Mouse (Mus musculus) retina, postnatal 1 day (tissue): ENCODE results near the gene B3gnt2.
A peak's percentile ranks its signal among the peaks of the same experiment; 100 is the strongest.
"Not testable (repeated sequence)": the region's sequence is repeated elsewhere in the genome, so short reads cannot be mapped to it uniquely, and the experiment has no call there.

ENCODE experiments used
- DNase-seq: peaks from one replicate; pipeline ENCODE4 v3.0.0-alpha.2; 2012

The B3gnt2 gene

GRCm38 (mm10) chr11:22763055-22763454, 97.7 kb downstream of the B3gnt2 start:
- no peak for DNase-seq

DNA sequence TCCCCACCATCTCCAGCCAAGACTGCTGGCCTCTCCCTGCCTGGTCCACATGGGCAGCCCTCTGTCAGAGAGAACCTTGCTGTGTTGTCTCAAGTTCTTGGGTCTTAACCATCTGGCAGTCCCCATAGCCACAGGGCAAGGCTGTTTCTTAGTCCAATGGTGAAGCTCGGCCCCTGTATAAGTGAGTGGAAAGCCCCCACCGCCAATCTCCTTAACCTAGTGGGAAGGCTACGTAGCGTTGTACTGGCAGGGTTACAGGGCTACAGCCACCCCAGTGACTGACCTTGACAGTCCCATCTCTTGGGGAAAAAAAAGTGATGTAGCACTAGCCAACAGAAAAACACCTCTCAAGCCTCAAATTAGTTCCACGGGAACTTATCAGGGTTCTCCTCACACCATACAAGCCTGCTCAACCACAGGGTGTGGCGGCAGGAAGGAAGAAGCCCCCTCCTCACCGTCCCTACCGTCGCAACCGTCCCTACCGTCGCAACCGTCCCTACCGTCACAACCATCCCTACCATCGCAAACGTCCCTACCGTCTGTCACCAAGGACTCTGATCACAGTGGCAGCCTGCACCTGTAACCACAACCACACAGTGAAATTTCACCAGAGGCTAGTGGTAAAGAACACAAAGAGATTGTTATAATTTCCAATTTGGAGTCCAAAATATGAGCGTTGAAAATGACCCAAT, 98.4 kb downstream of the B3gnt2 start:
- DNase-seq, result no peak

DNA sequence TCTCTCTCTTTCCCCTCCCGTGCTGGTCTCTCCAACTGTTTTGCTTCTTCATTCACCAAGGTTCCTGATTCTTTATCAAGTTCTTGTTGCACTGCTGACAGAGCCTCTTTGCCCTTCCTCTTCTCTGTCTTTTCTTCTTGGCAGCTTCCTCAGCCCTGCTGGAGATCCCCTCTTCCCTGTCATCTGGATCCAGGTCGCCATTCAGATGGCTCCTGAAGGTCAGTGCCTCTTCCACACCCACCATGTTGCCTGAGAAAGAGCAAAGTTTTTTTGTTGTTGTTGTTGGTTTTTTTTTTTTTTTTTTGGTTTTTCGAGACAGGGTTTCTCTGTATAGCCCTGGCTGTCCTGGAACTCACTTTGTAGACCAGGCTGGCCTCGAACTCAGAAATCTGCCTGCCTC, 101.0 kb downstream of the B3gnt2 start:
- no peak for DNase-seq

DNA sequence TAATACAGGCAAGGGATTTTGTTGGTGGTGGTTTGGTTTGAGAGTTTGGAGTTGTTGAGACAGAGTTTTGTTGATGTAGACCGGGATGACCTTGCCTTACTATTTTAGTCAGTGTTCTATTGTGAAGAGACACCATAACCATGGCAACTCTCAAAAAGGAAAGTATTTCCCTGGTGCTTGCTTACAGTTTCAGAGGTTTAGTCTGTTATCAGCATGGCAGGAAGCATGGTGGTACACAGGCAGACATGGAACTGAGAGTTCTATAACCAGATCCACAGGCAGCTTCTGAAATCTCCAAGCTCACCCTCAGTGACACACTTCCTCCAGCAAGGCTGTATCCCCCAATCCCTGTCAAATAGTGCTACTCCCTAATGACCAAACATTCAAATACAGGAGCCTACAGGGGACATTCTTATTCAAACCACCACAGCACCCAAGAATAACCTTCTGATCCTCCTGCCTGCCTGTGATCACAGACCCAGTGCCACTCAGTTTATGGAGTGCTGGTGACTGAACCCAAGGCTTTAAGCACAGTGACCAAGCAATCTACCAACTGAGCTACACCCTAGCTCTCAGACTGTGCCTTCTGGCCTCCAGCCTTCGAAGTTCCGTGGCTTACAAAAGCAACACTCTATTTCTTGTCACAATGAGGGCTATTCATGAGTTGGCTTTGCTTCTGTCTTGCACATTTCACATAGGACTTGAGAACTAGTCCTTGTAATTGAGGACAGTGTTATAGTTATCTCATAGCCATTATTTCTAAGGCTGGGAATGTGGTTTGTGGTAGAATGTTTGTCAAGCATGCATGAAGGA, 104.4 kb downstream of the B3gnt2 start:
- DNase-seq, result no peak

DNA sequence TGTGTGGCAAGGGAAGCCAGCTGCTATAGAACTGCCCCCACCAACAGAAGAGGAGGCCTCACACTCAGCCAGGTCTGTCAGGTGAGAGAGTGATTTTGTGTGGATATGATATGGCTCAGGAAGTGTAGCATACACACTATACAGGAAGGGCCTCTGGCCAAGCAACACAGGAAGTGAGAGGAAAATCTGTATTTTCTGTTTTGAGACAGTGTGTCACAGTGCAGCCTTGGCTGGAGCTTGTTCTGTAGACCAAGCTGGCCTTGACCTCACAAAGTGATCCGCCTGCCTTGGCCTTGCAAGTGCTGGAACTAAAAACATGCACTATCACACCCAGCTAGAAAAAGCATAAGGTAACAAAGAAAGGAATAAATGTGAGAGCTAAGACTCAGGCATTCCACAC, 105.6 kb downstream of the B3gnt2 start:
- no peak for DNase-seq

GRCm38 (mm10) chr11:22752596-22752995, 108.2 kb downstream of the B3gnt2 start:
- DNase-seq, result no peak

DNA sequence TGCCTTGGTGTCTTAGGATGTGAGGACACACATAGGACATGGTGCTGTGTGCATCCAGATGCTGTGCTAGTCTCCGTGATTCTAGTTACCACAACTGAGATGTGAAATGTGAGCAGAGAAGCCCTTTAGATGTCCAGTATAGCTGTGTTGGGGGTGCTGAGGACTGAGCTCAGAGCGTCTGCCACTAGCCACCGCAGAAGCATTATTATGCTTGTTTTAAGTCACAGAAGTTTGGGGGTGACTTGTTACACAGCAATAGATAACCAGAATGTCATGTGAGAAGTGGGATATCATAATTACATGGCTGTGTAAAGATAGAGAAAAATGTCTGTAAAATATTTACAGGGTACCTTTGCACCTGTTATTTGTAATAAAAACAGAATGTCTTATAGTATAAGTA, 109.2 kb downstream of the B3gnt2 start:
- DNase-seq, result no peak

DNA sequence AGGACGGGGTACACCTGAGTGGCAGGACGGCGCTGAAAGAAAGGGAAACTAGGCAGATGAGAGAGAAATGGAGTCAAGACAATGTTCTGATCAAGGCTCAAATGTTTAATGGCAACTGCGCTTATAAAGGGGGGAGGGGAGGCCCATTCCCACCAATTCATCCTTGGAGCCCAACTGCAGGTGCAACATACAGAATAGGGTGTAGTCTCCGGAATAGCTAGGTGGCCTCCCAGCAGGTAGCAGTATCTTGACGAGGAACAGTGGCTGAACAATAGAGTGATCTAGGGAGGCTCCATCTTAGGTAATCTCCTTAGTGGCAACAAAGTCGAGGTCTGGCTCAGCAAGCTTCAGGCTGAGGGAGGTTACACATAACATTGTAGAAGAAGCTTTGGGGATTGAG, 113.4 kb downstream of the B3gnt2 start:
- DNase-seq, result no peak

DNA sequence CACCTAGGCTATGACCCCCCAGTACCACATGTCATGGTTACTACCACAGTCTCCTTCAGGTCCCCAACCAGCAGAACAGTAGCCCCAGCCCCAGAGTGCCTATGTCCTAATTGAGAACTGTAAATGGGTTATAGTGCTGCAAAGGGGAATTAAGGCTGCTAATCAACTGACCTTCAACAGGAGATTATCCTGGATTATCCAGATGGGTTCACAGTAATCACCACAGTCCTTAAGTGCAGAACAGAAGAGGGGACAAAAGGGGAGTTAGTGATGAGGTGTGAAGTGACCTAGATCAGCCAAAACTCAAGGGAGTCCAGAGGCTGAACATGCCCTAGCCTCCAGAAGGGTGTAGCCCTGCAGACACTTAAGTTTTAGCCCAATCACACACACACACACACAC, 115.4 kb downstream of the B3gnt2 start:
- DNase-seq, result peak; percentile 89

DNA sequence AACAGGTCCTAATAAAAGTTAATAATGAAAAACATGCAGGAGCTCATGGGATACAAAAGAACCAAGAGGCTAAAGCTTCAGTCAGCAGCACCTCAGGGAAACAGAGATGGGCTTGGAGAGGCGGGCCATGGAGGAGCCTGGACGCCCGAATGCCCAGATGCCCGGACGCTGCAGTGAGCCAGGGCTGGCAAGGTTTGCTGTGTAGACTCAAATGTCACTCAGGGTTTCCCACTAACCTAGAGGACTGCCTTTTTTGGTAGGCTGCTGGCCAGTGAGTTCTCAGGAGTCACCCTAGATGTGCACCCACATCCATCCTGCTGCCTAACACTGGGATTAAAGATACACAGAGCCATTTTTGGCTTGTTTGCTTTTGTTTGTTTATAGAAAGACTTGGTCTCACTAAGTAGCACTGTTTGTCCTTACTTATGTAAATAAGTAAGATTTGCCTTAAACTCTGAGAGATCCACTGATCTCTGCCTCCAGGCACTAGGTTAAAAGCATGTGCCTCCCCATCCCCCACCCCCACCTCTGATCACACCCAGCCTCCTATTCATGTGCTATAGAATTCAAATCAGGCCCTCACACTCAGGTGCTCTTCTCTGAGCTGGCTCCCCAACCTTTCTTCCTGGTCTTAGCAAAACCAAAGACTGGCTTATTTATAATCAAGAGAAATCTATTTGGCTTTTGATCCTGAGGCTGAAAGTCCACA, 117.0 kb downstream of the B3gnt2 start:
- DNase-seq, result no peak

DNA sequence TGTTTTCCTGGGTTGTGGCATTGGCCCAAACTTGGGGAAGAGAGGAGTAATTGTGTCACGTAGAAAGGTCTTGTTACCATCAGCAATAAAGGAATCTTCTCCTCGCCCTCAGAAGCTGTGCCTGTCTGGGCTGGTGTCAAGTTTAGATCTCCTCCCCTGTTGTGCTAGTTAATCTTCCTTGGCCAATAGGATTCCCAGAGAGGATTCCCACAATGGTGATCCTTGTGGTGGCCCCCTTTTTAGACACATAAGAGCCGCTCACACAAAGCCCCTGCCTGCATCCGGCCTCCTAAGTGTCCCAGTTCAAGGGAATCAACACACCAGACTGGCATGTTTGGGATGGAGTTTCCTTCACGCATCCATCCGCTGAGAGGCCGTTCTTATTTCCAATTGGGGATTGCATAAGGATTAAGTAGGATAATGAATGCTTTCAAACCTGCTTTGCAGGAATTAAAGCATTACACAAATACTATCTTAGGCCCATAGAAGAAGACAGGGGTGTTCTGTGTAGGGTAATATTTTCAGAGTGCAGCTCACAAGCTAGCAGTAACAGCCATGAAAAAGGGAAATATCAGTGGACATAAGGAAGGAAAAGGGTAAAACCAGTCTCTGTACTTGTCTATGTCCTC, 118.6 kb downstream of the B3gnt2 start:
- DNase-seq, result peak; percentile 82

- DNase-seq, result no peak
Observed at GRCm38 (mm10) chr11:22741436-22741835, 119.3 kb downstream of the B3gnt2 start.

- no peak for DNase-seq
Observed at GRCm38 (mm10) chr11:22739497-22740288, 121.1 kb downstream of the B3gnt2 start.

DNA sequence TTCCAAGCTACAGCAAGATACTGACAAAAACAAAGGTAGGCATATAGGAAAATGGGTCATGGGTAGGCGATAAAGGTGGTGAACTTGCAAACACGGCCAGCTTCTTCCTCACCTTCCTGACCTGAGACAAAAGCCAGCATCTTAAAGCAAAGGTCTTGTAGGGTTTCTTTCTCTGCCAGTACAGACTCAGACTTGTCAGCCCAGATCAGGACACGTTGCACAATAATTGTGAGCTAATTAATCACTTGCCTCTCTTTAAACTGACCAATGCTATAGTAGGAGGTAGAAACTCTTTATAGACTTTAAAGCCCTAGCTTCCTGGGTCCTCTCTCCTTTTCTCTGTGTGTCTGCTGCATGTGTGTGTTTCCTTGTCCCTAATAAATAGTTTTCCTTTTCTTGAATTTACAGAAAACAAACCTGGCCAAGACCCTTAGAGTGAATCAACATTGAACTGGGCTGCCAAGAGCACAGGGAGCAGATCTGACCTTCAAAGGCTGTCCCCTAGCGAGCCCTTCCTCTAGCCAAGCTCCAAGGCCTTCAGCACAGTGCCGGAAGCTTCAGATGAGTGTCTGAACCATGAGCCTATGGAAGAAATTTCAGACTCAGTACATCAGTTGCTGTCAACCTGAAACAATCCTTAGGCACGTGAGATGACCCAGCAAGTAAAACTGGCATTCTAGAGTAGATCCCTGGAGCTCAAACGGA, 124.1 kb downstream of the B3gnt2 start:
- no peak for DNase-seq

- not testable (repeated sequence) for DNase-seq
Observed at GRCm38 (mm10) chr11:22735128-22735527, 125.6 kb downstream of the B3gnt2 start.

DNA sequence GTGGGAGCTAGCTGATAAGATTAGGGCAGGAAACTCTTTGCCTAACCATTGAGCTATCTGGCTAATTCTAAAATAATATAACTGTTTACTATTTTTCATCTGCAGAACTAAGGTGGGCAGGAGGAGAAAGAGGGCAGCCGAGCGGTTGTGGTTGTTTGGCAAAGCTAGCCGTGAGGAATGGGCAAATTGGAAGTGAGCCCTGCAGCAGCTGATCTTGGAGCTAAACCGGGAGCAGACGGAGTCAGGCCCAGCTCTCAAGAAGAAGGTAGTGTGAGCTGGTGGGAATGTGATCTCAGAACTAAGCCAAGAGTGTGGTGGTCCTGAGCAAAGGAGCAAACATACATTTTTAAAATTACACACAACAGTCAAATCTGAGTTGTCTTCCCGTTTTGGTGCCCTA, 126.8 kb downstream of the B3gnt2 start:
- no peak for DNase-seq

- DNase-seq, result no peak
Observed at GRCm38 (mm10) chr11:22732907-22733306, 127.9 kb downstream of the B3gnt2 start.

GRCm38 (mm10) chr11:22723096-22723495, 137.7 kb downstream of the B3gnt2 start:
- DNase-seq, result no peak

- DNase-seq, result no peak
Observed at GRCm38 (mm10) chr11:22720096-22720495, 140.7 kb downstream of the B3gnt2 start.

GRCm38 (mm10) chr11:22719570-22719969, 141.2 kb downstream of the B3gnt2 start:
- no peak for DNase-seq

DNA sequence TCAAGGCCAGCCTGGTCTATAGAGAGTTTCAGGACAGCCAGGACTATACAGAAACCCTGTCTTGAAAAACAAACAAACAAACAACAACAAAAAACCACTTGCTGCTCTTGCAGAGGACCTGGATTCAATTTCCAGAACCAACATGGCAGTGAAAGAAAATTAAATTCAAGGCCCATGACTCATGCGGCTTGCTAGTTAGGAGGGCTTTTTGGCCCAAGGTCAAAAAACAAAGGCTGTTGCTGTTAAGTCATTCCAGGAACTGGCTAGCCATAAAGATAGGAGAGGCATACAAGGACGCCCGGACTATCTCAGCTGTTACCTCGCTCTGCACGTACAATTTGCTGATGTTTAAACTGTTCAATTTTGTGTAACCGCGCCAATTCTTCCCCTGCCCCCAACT, 142.7 kb downstream of the B3gnt2 start:
- DNase-seq, result no peak

GRCm38 (mm10) chr11:22711327-22711726, 149.4 kb downstream of the B3gnt2 start:
- no peak for DNase-seq
